Mouse (Mus musculus) intestine, embryonic 15.5 days (tissue): ENCODE results near the gene Usp3. TPM values are rescaled to one million over a fixed set of nuclear protein-coding genes. Genes with fewer than 3 reads are reported as not detected.

Experiments
- ATAC-seq: fragments of 200-750 bp; cut with Nextera tagmentation; 2 replicates; pipeline ENCODE4 v1.8.0; 2017; ENCODE audit warnings: moderate TSS enrichment, moderate library complexity
- H3K27ac ChIP-seq: fragments of 300-500 bp; sonication (generic); 2 replicates; pipeline ENCODE4 v1.5.1; 2015; ENCODE audit warnings: mild to moderate bottlenecking, inconsistent platforms
- H3K27me3 ChIP-seq: fragments of 300-500 bp; sonication (generic); replicated peaks from 2 replicates; pipeline ENCODE4 v1.6.1; 2015; ENCODE audit warnings: inconsistent platforms
- H3K36me3 ChIP-seq: fragments of 300-500 bp; sonication (generic); 2 replicates; pipeline ENCODE4 v1.6.1; 2015; ENCODE audit warnings: inconsistent platforms
- H3K4me1 ChIP-seq: fragments of 300-500 bp; sonication (generic); replicated peaks from 2 replicates; pipeline ENCODE4 v1.6.1; 2015; ENCODE audit warnings: inconsistent platforms
- H3K4me2 ChIP-seq: fragments of 300-500 bp; sonication (generic); replicated peaks from 2 replicates; pipeline ENCODE4 v1.6.1; 2015; ENCODE audit warnings: mild to moderate bottlenecking, inconsistent platforms
- H3K4me3 ChIP-seq: fragments of 300-500 bp; sonication (generic); replicated peaks from 2 replicates; pipeline ENCODE4 v1.5.1; 2015; ENCODE audit warnings: inconsistent platforms
- H3K9ac ChIP-seq: fragments of 300-500 bp; sonication (generic); 2 replicates; pipeline ENCODE4 v1.6.1; 2015; ENCODE audit warnings: inconsistent platforms
- H3K9me3 ChIP-seq: fragments of 300-500 bp; sonication (generic); 2 replicates; pipeline ENCODE4 v1.6.1; 2016; ENCODE audit warnings: inconsistent platforms
- WGBS: fragments of 180-500 bp; shearing (Covaris S2); methylation state at CpG from one replicate; pipeline ENCODE4 v1.1.7; 2015; 5-methylcytosine and 5-hydroxymethylcytosine counted together
- polyA plus RNA-seq: library from polyadenylated mRNA; unstranded; fragments of >200 nt; fragmentation: Nextera tagmentation; extraction: Ambion mirVana; gene quantifications from 2 replicates; pipeline ENCODE4 v1.2.1, GENCODE M21; 2015

Gene Usp3
- polyA plus RNA-seq, 1 experiment from 2014 or later: 79.5 TPM

GRCm38 (mm10) chr9:66558971-66559370 lies 34.0 kb downstream of the Usp3 start:
- Histone ChIP-seq H3K4me2 (no peak overlapping the region), H3K27me3 (no peaks in the 10 kb centered on the region)
- WGBS: 95% methylated on average over 4 of the region's 4 CpGs

GRCm38 (mm10) chr9:66542785-66543184 lies 50.2 kb downstream of the Usp3 start:
- no peak for ATAC-seq
- H3K27ac ChIP-seq: no peak overlapping the region
- no peak overlapping the region for H3K4me2 ChIP-seq
- H3K4me1 ChIP-seq: no peaks in the 10 kb centered on the region
- H3K36me3 ChIP-seq: peaks cover 30% of the 10 kb centered on the region
- H3K4me3 ChIP-seq: no peak overlapping the region
- H3K9me3 ChIP-seq: no peaks in the 10 kb centered on the region
- no peak overlapping the region for H3K9ac ChIP-seq
- WGBS: 79% methylated on average over 4 of the region's 4 CpGs
- H3K27me3 ChIP-seq: no peaks in the 10 kb centered on the region

More at GRCm38 (mm10) chr9:66558971-66559370, 34.0 kb downstream of the Usp3 start:
- Histone ChIP-seq H3K9me3 (no peaks in the 10 kb centered on the region), H3K27ac (0 out of 2 replicates have a peak overlapping the region, but pooled peaks have one; percentile 36), H3K9ac (no peak overlapping the region), H3K4me3 (no peak overlapping the region), H3K36me3 (no peaks in the 10 kb centered on the region), H3K4me1 (peaks cover 5% of the 10 kb centered on the region; the same call in 1 of the 2 replicates)
- ATAC-seq: no peak

GRCm38 (mm10) chr9:66521595-66521994 lies 71.3 kb downstream of the Usp3 start:
- Histone ChIP-seq H3K4me1 (no peaks in the 10 kb centered on the region), H3K9me3 (no peaks in the 10 kb centered on the region), H3K4me2 (no peak overlapping the region), H3K27ac (no peak overlapping the region), H3K27me3 (no peaks in the 10 kb centered on the region), H3K4me3 (no peak overlapping the region), H3K9ac (no peak overlapping the region), H3K36me3 (peaks cover 32% of the 10 kb centered on the region; the same call in 1 of the 2 replicates)
- no peak for ATAC-seq
- WGBS: 93% methylated on average over 3 of the region's 3 CpGs

- 98% methylated on average over 4 of the region's 4 CpGs for WGBS
- H3K9ac ChIP-seq: no peak overlapping the region
- no peaks in the 10 kb centered on the region for H3K27me3 ChIP-seq
- no peak overlapping the region for H3K4me2 ChIP-seq
- no peak for ATAC-seq
- no peak overlapping the region for H3K27ac ChIP-seq
- H3K4me1 ChIP-seq: no peaks in the 10 kb centered on the region
- H3K4me3 ChIP-seq: no peak overlapping the region
- H3K9me3 ChIP-seq: no peaks in the 10 kb centered on the region
- peaks cover 35% of the 10 kb centered on the region for H3K36me3 ChIP-seq
These were observed 72.6 kb downstream of the Usp3 start for GRCm38 (mm10) chr9:66520299-66520698.

GRCm38 (mm10) chr9:66518901-66519300 lies 74.0 kb downstream of the Usp3 start:
- Histone ChIP-seq H3K9me3 (no peaks in the 10 kb centered on the region), H3K4me2 (no peak overlapping the region), H3K36me3 (peaks cover 30% of the 10 kb centered on the region), H3K4me1 (peaks cover 10% of the 10 kb centered on the region), H3K27me3 (no peaks in the 10 kb centered on the region), H3K4me3 (no peak overlapping the region), H3K9ac (no peak overlapping the region), H3K27ac (no peak overlapping the region)
- WGBS: 71% methylated on average over 5 of the region's 5 CpGs
- ATAC-seq: no peak

GRCm38 (mm10) chr9:66518251-66518650 lies 74.7 kb downstream of the Usp3 start:
- no peak for ATAC-seq
- Histone ChIP-seq H3K27me3 (no peaks in the 10 kb centered on the region), H3K4me2 (no peak overlapping the region), H3K4me3 (no peak overlapping the region), H3K4me1 (peaks cover 14% of the 10 kb centered on the region), H3K9me3 (no peaks in the 10 kb centered on the region), H3K36me3 (peaks cover 30% of the 10 kb centered on the region), H3K9ac (no peak overlapping the region), H3K27ac (no peak overlapping the region)
- WGBS: 84% methylated on average over 5 of the region's 5 CpGs

- no peak overlapping the region for H3K4me2 ChIP-seq
- no peak overlapping the region for H3K27ac ChIP-seq
- H3K36me3 ChIP-seq: peaks cover 30% of the 10 kb centered on the region
- 92% methylated on average over 10 of the region's 10 CpGs for WGBS
- no peaks in the 10 kb centered on the region for H3K27me3 ChIP-seq
- H3K9me3 ChIP-seq: no peaks in the 10 kb centered on the region
- no peak overlapping the region for H3K4me3 ChIP-seq
- ATAC-seq: no peak
- peaks cover 14% of the 10 kb centered on the region for H3K4me1 ChIP-seq
- H3K9ac ChIP-seq: no peak overlapping the region
These were observed 75.2 kb downstream of the Usp3 start for GRCm38 (mm10) chr9:66517746-66518145.

- no peak for ATAC-seq
- Histone ChIP-seq H3K9ac (no peak overlapping the region), H3K36me3 (peaks cover 30% of the 10 kb centered on the region), H3K9me3 (no peaks in the 10 kb centered on the region), H3K27ac (0 out of 2 replicates have a peak overlapping the region, but pooled peaks have one; percentile 24), H3K4me2 (no peak overlapping the region), H3K4me3 (no peak overlapping the region), H3K4me1 (peaks cover 17% of the 10 kb centered on the region), H3K27me3 (no peaks in the 10 kb centered on the region)
- WGBS: 80% methylated on average over 6 of the region's 6 CpGs
These were observed 76.5 kb downstream of the Usp3 start for GRCm38 (mm10) chr9:66516296-66516940.

GRCm38 (mm10) chr9:66515680-66516210 lies 77.2 kb downstream of the Usp3 start:
- Histone ChIP-seq H3K27me3 (no peaks in the 10 kb centered on the region), H3K27ac (peak overlapping the region; percentile 24; the same call in 1 of the 2 replicates), H3K36me3 (peaks cover 30% of the 10 kb centered on the region), H3K9me3 (no peaks in the 10 kb centered on the region), H3K4me1 (peaks cover 17% of the 10 kb centered on the region), H3K4me3 (no peak overlapping the region), H3K4me2 (no peak overlapping the region), H3K9ac (no peak overlapping the region)
- WGBS: 89% methylated on average over 10 of the region's 10 CpGs
- no peak for ATAC-seq

- Histone ChIP-seq H3K27me3 (no peaks in the 10 kb centered on the region), H3K9me3 (no peaks in the 10 kb centered on the region), H3K9ac (no peak overlapping the region), H3K27ac (peak overlapping the region; percentile 98), H3K4me1 (peaks cover 23% of the 10 kb centered on the region), H3K4me3 (no peak overlapping the region), H3K4me2 (0 out of 2 replicates have a peak overlapping the region, but pooled peaks have one; percentile 95), H3K36me3 (peaks cover 25% of the 10 kb centered on the region)
- WGBS: 36% methylated on average over 2 of the region's 2 CpGs
- no peak for ATAC-seq
These were observed 77.8 kb downstream of the Usp3 start for GRCm38 (mm10) chr9:66515115-66515514.

- Histone ChIP-seq H3K9ac (peak within 1 kb of the TSS; percentile 27; the same call in 1 of the 2 replicates), H3K4me2 (peak within 1 kb of the TSS; percentile 95), H3K4me1 (peaks cover 23% of the 10 kb centered on the region), H3K4me3 (peak within 1 kb of the TSS; percentile 7; the same call in 1 of the 2 replicates), H3K27ac (peak within 1 kb of the TSS; percentile 98), H3K9me3 (no peaks in the 10 kb centered on the region), H3K27me3 (no peaks in the 10 kb centered on the region), H3K36me3 (peaks cover 19% of the 10 kb centered on the region)
- ATAC-seq: peak; percentile 50
- 36% methylated on average over 17 of the region's 17 CpGs for WGBS
These were observed 78.6 kb downstream of the Usp3 start, which contains the start of gene Fbxl22 for GRCm38 (mm10) chr9:66514256-66514770. Fbxl22 (minus strand) TSS chr9:66514593.

- WGBS: 66% methylated on average over 4 of the region's 4 CpGs
- H3K4me2 ChIP-seq: peak overlapping the region; percentile 95
- H3K4me1 ChIP-seq: peaks cover 23% of the 10 kb centered on the region
- peak overlapping the region; percentile 98 for H3K27ac ChIP-seq
- no peaks in the 10 kb centered on the region for H3K9me3 ChIP-seq
- H3K9ac ChIP-seq: peak overlapping the region; percentile 27; the same call in 1 of the 2 replicates
- H3K27me3 ChIP-seq: no peaks in the 10 kb centered on the region
- peak overlapping the region; percentile 7; the same call in 1 of the 2 replicates for H3K4me3 ChIP-seq
- ATAC-seq: no peak
- peaks cover 17% of the 10 kb centered on the region for H3K36me3 ChIP-seq
These were observed 79.2 kb downstream of the Usp3 start for GRCm38 (mm10) chr9:66513661-66514255.
